Mouse (Mus musculus) CH12.LX (cell line): ENCODE data around the gene Hoxc5. TPM values are rescaled to one million over a fixed set of nuclear protein-coding genes. Genes with fewer than 3 reads are reported as not detected.

Source experiments
- DNase-seq: peaks from one replicate; pipeline ENCODE4 v3.0.0-alpha.2; 2013; ENCODE audit errors: extremely low read depth
- H3K27ac ChIP-seq: 2 replicates; pipeline ENCODE4 v1.5.1; 2012; ENCODE audit warnings: low read depth, mild to moderate bottlenecking, control low read depth, moderate library complexity; ENCODE audit not compliant: insufficient read depth
- H3K27me3 ChIP-seq: replicated peaks from 2 replicates; pipeline ENCODE3; 2012; ENCODE audit warnings: inconsistent platforms
- H3K36me3 ChIP-seq, 2 experiments: replicated peaks in 1 of 2; 2 replicates each; pipeline versions ENCODE3 to v1.6.1; 2012; ENCODE audit warnings: inconsistent platforms in 1 of 2, low read length in 1 of 2, mild to moderate bottlenecking in 1 of 2, mixed read lengths in 1 of 2, moderate library complexity in 1 of 2; ENCODE audit not compliant: control insufficient read depth in 1 of 2, insufficient read depth in 1 of 2
- H3K4me1 ChIP-seq, 2 experiments: 2 replicates each; pipeline ENCODE4 v1.6.1; 2012; ENCODE audit warnings: inconsistent platforms in 1 of 2, moderate library complexity in 1 of 2; ENCODE audit not compliant: insufficient read depth in 2 of 2, control insufficient read depth in 1 of 2
- H3K4me2 ChIP-seq: 2 replicates; pipeline ENCODE4 v1.6.1; 2012; ENCODE audit warnings: low read depth, mild to moderate bottlenecking, control low read depth; ENCODE audit not compliant: poor library complexity, insufficient read depth, severe bottlenecking
- H3K4me3 ChIP-seq, 3 experiments: fragments of 150-350 bp in 1 of 3; sonication (generic) in 1 of 3; replicated peaks in 1 of 3; 2 replicates each; pipeline versions ENCODE3 to v1.5.1; 2011 to 2012; ENCODE audit warnings: low read depth in 2 of 3, low read length in 2 of 3, mild to moderate bottlenecking in 2 of 3, moderate library complexity in 2 of 3, control low read depth in 1 of 3, improper control_type of control experiment in 1 of 3, inconsistent platforms in 1 of 3, mixed read lengths in 1 of 3; ENCODE audit not compliant: poor library complexity in 1 of 3
- H3K79me2 ChIP-seq: replicated peaks from 2 replicates; pipeline ENCODE4 v1.6.1; 2012; ENCODE audit warnings: mild to moderate bottlenecking, moderate library complexity; ENCODE audit not compliant: control insufficient read depth, poor library complexity, insufficient read depth, severe bottlenecking; ENCODE audit errors: extremely low read depth
- H3K9ac ChIP-seq: 2 replicates; pipeline ENCODE4 v1.6.1; 2012; ENCODE audit warnings: low read depth, mild to moderate bottlenecking, control low read depth, moderate library complexity; ENCODE audit not compliant: insufficient read depth
- H3K9me3 ChIP-seq: replicated peaks from 2 replicates; pipeline ENCODE3; 2012; ENCODE audit warnings: low read length, inconsistent platforms, mixed read lengths
- CHD2 ChIP-seq: IDR thresholded peaks from 2 replicates; pipeline ENCODE4 v1.6.1; 2011; ENCODE audit warnings: low read length, improper control_type of control experiment
- E2F4 ChIP-seq: IDR thresholded peaks from 2 replicates; pipeline ENCODE4 v1.6.1; 2011; ENCODE audit warnings: low read depth, low read length, improper control_type of control experiment; ENCODE audit not compliant: insufficient replicate concordance
- ELF1 ChIP-seq: IDR thresholded peaks from 2 replicates; pipeline ENCODE4 v1.6.1; 2014; ENCODE audit warnings: low read depth, mild to moderate bottlenecking, inconsistent platforms, low read length, improper control_type of control experiment
- EP300 ChIP-seq: IDR thresholded peaks from 2 replicates; pipeline ENCODE4 v1.6.1; 2011; ENCODE audit warnings: low read length, improper control_type of control experiment
- ETS1 ChIP-seq: conservative IDR thresholded peaks from 2 replicates; pipeline ENCODE4 v1.6.1; 2012; ENCODE audit warnings: low read depth, mild to moderate bottlenecking, inconsistent platforms, low read length, improper control_type of control experiment, moderate library complexity
- HCFC1 ChIP-seq: IDR thresholded peaks from 2 replicates; pipeline ENCODE4 v1.6.1; 2012; ENCODE audit warnings: low read depth, mild to moderate bottlenecking, inconsistent platforms, low read length, improper control_type of control experiment
- IRF4 ChIP-seq: IDR thresholded peaks from 2 replicates; pipeline ENCODE4 v1.6.1; 2014; ENCODE audit warnings: low read depth, mild to moderate bottlenecking, inconsistent platforms, low read length, improper control_type of control experiment
- JUND ChIP-seq: conservative IDR thresholded peaks from 2 replicates; pipeline ENCODE4 v1.6.1; 2011; ENCODE audit warnings: low read depth, low read length, improper control_type of control experiment
- MAFK ChIP-seq: IDR thresholded peaks from 2 replicates; pipeline ENCODE4 v1.6.1; 2011; ENCODE audit warnings: low read length, improper control_type of control experiment; ENCODE audit not compliant: insufficient replicate concordance
- MAZ ChIP-seq: IDR thresholded peaks from 2 replicates; pipeline ENCODE4 v1.6.1; 2012; ENCODE audit warnings: low read depth, mild to moderate bottlenecking, inconsistent platforms, low read length, improper control_type of control experiment, moderate library complexity
- MXI1 ChIP-seq: IDR thresholded peaks from 2 replicates; pipeline ENCODE4 v1.6.1; 2011; ENCODE audit warnings: mild to moderate bottlenecking, low read depth, low read length, improper control_type of control experiment
- MYC ChIP-seq: IDR thresholded peaks from 2 replicates; pipeline ENCODE4 v1.6.1; 2011; ENCODE audit warnings: low read depth, mild to moderate bottlenecking, improper control_type of control experiment, low read length
- PAX5 ChIP-seq: IDR thresholded peaks from 2 replicates; pipeline ENCODE4 v1.6.1; 2012; ENCODE audit warnings: low read length, inconsistent platforms, mixed read lengths
- POLR2A ChIP-seq: IDR thresholded peaks from 2 replicates; pipeline ENCODE4 v1.6.1; 2011; ENCODE audit warnings: low read depth, mild to moderate bottlenecking, improper control_type of control experiment, low read length
- POLR2AphosphoS2 ChIP-seq: IDR thresholded peaks from 2 replicates; pipeline ENCODE4 v1.6.1; 2011; ENCODE audit warnings: low read depth, low read length, improper control_type of control experiment
- TBP ChIP-seq: conservative IDR thresholded peaks from 2 replicates; pipeline ENCODE4 v1.6.1; 2011; ENCODE audit warnings: low read depth, low read length, improper control_type of control experiment
- USF2 ChIP-seq: conservative IDR thresholded peaks from 2 replicates; pipeline ENCODE4 v1.6.1; 2011; ENCODE audit warnings: low read depth, low read length, improper control_type of control experiment
- ZMIZ1 ChIP-seq: IDR thresholded peaks from 2 replicates; pipeline ENCODE4 v1.6.1; 2012; ENCODE audit warnings: low read depth, mild to moderate bottlenecking, inconsistent platforms, low read length, improper control_type of control experiment
- dilution Hi-C: fragments of 300-500 bp; cut with MboI; formaldehyde crosslinking; loops from 2 replicates; pipeline ENCODE4 v1.14.3; 2020; ENCODE audit warnings: low sequenced_read_pairs; ENCODE audit not compliant: extremely low pct_unique_long_range_greater_than_20kb, extremely low pct_ligation_motif_present
- in situ Hi-C: fragments of 300-500 bp; cut with MboI; formaldehyde crosslinking; loops from 3 replicates; pipeline ENCODE4 v1.14.3; 2019; ENCODE audit warnings: low sequenced_read_pairs, low pct_ligation_motif_present, low pct_unique_long_range_greater_than_20kb, mixed read lengths
- polyA plus RNA-seq: library from polyadenylated mRNA; unstranded; fragments of >175 nt; gene quantifications from 2 replicates; pipeline ENCODE4 v1.2.1, GENCODE M21; 2012; ENCODE audit warnings: low read depth; ENCODE audit not compliant: insufficient read length
- total RNA-seq, 2 experiments: library from RNA; depleted of rRNA; stranded (reverse); fragments of 300-350 nt in 1 of 2; fragments of >200 nt in 1 of 2; gene quantifications; 2 replicates each; pipeline ENCODE4 v1.2.3; 2012 to 2014

Gene Hoxc5
- total and polyA plus RNA-seq, 3 experiments, result 0.15 to 0.16 TPM; not detected in 1

GRCm38 (mm10) chr15:102991782-102992181, 24.5 kb downstream of the Hoxc5 start:
- dilution Hi-C loops, result loop anchor here (10.0 kb wide), 1 partner anchor 183 kb away; no protein-coding TSS in a partner anchor
- Histone ChIP-seq H3K36me3 (no peaks in the 10 kb centered on the region), H3K4me2 (no peak overlapping the region), H3K27ac (no peak overlapping the region), H3K9ac (no peak overlapping the region), H3K9me3 (no peaks in the 10 kb centered on the region), H3K79me2 (no peaks in the 10 kb centered on the region), H3K4me1 (0 out of 4 replicates have a peak, but pooled peaks cover 0 to 2% of the 10 kb centered on the region in 2 experiments), H3K27me3 (peaks cover 35% of the 10 kb centered on the region), H3K4me3 (no peak overlapping the region)
- TF ChIP-seq MXI1 (no peak), JUND (no peak), CHD2 (no peak), ZMIZ1 (no peak), MAFK (no peak), HCFC1 (no peak), ETS1 (no peak), E2F4 (no peak), EP300 (no peak), USF2 (no peak), PAX5 (no peak), POLR2AphosphoS2 (no peak), ELF1 (no peak), MYC (no peak), IRF4 (no peak), MAZ (no peak), TBP (no peak)
- DNase-seq, result no peak
- in situ Hi-C loops, result no loop called here

- peaks cover 0 to 3% of the 10 kb centered on the region in 2 experiments; a peak in 1 of 4 replicates for H3K4me1 ChIP-seq
- no peaks in the 10 kb centered on the region for H3K79me2 ChIP-seq
- no peak overlapping the region for H3K4me2 ChIP-seq
- TF ChIP-seq POLR2A (no peak), POLR2AphosphoS2 (no peak)
- dilution Hi-C loops, result loop anchor here (10.0 kb wide), 1 partner anchor 183 kb away; no protein-coding TSS in a partner anchor
- no peak overlapping the region for H3K4me3 ChIP-seq
- no peaks in the 10 kb centered on the region for H3K9me3 ChIP-seq
- peaks cover 32% of the 10 kb centered on the region for H3K27me3 ChIP-seq
- no peak overlapping the region for H3K9ac ChIP-seq
- no peak for DNase-seq
- no peak overlapping the region for H3K27ac ChIP-seq
- in situ Hi-C loops, result no loop called here
- no peaks in the 10 kb centered on the region for H3K36me3 ChIP-seq
Measured at GRCm38 (mm10) chr15:102992206-102992605, 25.0 kb downstream of the Hoxc5 start.
